Mouse (Mus musculus): ENCODE results near the gene Sun1. TPM values are rescaled to one million over a fixed set of nuclear protein-coding genes. Genes with fewer than 3 reads are reported as not detected.
A peak's percentile ranks its signal among the peaks of the same experiment; 100 is the strongest.

Sun1 gene
- polyA plus RNA-seq (2015; fragmentation: Nextera tagmentation; extraction: Ambion mirVana), result 43.9 and 50.2 TPM in 2 replicates

DNA sequence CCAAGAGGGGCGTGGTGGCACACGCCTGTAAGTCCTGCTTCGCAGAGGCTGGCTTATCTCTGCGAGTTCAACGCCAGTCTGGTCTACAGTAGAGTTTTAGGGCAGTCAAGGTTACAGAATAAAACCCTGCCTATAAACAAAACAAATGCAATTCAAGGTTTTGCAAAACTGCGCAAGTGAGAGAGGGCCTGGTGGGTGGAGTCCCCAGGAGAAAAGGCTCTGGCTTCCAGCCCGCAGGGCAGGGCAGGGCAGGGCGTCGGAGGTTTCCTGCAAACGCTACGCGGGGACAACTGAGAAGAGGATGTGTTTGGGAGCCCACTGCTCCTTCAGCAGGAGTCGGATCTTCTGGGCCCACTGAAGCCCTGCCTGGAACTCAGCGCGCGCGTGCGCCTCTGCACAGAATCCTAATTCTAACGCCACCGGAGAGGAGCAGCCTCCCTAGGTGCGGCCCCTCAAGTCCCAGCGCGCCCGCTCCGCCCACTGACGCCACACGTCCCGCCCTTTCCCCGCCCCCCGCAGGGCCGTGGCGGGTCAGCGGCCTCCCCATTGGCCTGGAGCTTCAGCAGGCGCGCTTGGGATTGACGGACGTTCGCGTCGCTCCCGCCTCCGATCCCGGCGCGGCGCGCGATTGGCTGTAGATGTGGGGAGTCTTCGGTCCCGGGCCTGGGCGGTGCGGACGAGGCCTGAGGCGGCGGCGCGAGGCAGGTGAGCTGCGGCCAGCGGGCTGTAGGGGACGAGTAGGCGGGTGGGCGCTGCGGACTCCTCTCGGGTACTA, at the start of gene Sun1:
TSS of gene Sun1 (plus strand) at position 643 of the 775 bp plus-strand sequence.
- peak within 1 kb of the TSS; percentile 95 for H3K9ac ChIP-seq
- WGBS, result under 1% methylated on average over 55 of the region's 64 CpGs

DNA sequence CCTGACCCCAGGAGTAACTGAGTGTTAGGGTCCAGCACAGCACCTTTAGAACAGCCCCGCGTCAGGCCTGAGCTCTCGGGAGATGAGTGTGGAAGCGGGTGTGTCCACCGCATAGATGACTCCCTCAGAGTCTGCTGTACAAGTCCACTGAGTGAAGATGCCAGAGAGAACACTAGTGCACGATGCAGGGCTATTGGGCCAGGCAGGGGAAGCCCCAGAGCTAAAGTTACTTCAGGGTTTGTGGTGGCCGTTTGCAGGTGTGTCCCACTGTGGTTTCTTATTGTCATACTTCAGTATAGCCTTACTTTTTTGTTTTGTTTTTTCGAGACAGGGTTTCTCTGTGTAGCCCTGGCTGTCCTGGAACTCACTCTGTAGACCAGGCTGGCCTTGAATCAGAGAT, 39.5 kb upstream of the Sun1 start:
- H3K36me3 ChIP-seq (ENCODE audit: poor library complexity, severe bottlenecking), result peaks cover 63% of the 10 kb centered on the region

More for the DNA sequence above, at the start of gene Sun1:
- Histone ChIP-seq H3K4me2 (peak within 1 kb of the TSS; percentile 91), H3K4me1 (peaks cover 33% of the 10 kb centered on the region), H3K9me3 (replicated peaks) (no peaks in the 10 kb centered on the region), H3K27me3 (no peaks in the 10 kb centered on the region), H3K36me3 (ENCODE audit: poor library complexity, severe bottlenecking) (0 out of 2 replicates have a peak, but pooled peaks cover 5% of the 10 kb centered on the region), H3K27ac (peak within 1 kb of the TSS; percentile 74), H3K4me3 (peak within 1 kb of the TSS; percentile 98)
- ATAC-seq, result peak; percentile 99

DNA sequence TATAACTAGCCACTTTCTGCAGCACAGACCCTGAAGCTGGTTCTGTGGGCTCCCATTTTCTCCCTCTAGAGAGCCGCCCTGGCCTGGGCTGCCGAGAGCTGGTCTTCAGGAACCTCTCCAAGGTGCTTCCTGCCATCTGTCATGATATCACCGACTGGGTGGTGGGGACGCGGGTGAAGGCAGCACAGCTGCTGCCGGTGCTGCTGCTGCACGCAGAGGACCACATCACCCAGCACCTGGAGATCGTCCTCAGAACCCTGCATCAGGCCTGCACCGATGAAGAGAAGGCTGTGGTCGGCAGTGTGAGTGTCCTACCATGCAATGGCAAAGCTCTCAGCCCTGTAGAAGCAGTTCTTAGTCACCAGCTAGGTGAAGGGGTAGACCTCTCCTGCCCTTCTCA, 38.8 kb upstream of the Sun1 start:
- Histone ChIP-seq H3K36me3 (ENCODE audit: poor library complexity, severe bottlenecking) (peaks cover 63% of the 10 kb centered on the region), H3K9ac (no peak overlapping the region), H3K4me1 (no peaks in the 10 kb centered on the region), H3K27ac (no peak overlapping the region), H3K9me3 (replicated peaks) (no peaks in the 10 kb centered on the region), H3K4me2 (no peak overlapping the region), H3K27me3 (no peaks in the 10 kb centered on the region), H3K4me3 (no peak overlapping the region)
- ATAC-seq, result no peak
- WGBS, result 93% methylated on average over 10 of the region's 10 CpGs

More for the DNA sequence above, 39.5 kb upstream of the Sun1 start:
- H3K9me3 ChIP-seq (replicated peaks), result no peaks in the 10 kb centered on the region
- no peak overlapping the region for H3K4me2 ChIP-seq
- 96% methylated on average over 8 of the region's 8 CpGs for WGBS
- H3K9ac ChIP-seq, result no peak overlapping the region
- no peaks in the 10 kb centered on the region for H3K27me3 ChIP-seq
- no peaks in the 10 kb centered on the region for H3K4me1 ChIP-seq
- ATAC-seq, result no peak
- no peak overlapping the region for H3K4me3 ChIP-seq
- no peak overlapping the region for H3K27ac ChIP-seq

DNA sequence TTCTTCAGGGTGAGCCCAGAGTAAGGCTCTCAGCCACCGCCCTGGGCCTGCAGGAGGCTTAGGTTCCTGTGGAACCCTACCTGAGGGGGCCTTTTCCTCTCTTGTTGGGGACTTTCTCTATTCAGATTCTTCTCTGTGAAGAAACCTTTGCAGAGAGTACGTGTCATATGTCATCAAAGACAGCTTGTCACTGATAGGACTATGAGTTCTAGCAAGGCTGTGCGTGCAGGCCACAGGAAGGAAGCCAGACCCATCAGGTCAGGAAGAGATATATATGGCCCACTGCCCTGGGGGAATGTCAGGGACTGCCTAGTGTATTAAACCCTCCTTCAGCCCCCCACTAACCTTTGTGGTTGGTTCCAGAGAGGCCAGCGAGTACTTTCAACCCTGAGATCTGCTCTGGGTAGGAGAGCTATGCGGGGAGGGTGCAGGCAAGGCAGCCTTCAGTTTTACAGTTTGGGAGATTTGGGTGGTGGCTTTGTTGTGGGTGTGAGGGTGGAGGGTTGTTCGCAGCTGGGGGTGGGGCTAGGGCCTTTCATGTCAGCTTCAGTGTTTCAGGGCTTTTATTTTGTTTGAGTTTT, 33.6 kb upstream of the Sun1 start:
- no peak overlapping the region for H3K27ac ChIP-seq
- no peak overlapping the region for H3K4me2 ChIP-seq
- H3K9ac ChIP-seq, result no peak overlapping the region
- peaks cover 92% of the 10 kb centered on the region for H3K36me3 ChIP-seq (ENCODE audit: poor library complexity, severe bottlenecking)
- H3K4me3 ChIP-seq, result no peak overlapping the region
- H3K4me1 ChIP-seq, result no peaks in the 10 kb centered on the region
- H3K9me3 ChIP-seq (replicated peaks), result no peaks in the 10 kb centered on the region
- no peak for ATAC-seq
- no peaks in the 10 kb centered on the region for H3K27me3 ChIP-seq
- 96% methylated on average over 6 of the region's 6 CpGs for WGBS

DNA sequence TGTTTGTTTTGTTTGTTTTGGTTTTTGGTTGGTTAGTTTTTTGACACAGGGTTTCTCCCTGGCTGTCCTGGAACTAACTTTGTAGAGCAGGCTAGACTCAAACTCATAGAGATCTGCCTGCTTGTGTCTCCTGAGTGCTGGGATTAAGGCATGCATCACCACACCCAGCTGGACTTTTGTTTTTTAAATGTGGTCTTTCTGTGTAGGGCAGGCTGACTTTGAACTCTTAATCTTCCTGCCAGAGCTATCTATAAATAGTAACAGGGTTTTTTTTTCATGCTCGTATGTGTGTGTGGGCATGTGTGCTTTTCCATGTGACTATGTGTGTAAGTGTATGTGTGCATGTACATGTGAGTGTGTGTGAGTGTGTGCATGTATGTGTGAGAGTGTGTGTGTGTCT, 32.9 kb upstream of the Sun1 start:
- H3K27me3 ChIP-seq, result no peaks in the 10 kb centered on the region
- H3K36me3 ChIP-seq (ENCODE audit: poor library complexity, severe bottlenecking), result peaks cover 92% of the 10 kb centered on the region
- H3K9me3 ChIP-seq (replicated peaks), result no peaks in the 10 kb centered on the region
- H3K4me2 ChIP-seq, result no peak overlapping the region
- 76% methylated on average over 1 of the region's 1 CpGs for WGBS
- H3K9ac ChIP-seq, result no peak overlapping the region
- no peak for ATAC-seq
- no peak overlapping the region for H3K4me3 ChIP-seq
- H3K4me1 ChIP-seq, result no peaks in the 10 kb centered on the region
- no peak overlapping the region for H3K27ac ChIP-seq

DNA sequence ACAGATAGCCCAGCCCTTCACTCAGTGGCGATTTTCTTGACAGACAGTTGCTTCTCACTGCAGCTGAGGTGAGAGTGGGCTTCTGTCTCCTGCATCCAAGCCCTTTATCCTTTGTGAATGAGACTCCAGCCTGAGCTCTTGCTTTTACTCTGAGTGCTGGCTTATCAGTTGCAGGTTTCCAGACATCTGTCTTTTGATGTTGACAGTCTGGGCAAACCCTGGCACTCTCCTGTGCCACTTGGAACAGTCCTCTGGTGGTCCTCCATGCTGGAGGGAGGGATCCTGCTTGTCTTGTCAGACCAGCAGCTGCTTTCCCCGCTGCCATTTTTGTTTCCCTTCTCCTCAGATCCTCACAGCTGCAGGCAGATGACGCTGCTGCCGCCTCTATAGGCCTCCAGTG, 28.5 kb upstream of the Sun1 start:
- no peaks in the 10 kb centered on the region for H3K9me3 ChIP-seq (replicated peaks)
- H3K36me3 ChIP-seq (ENCODE audit: poor library complexity, severe bottlenecking), result peaks cover 88% of the 10 kb centered on the region
- no peak for ATAC-seq
- peaks cover 15% of the 10 kb centered on the region for H3K4me1 ChIP-seq
- WGBS, result 90% methylated on average over 4 of the region's 4 CpGs
- no peak overlapping the region for H3K4me2 ChIP-seq
- H3K9ac ChIP-seq, result no peak overlapping the region
- H3K27me3 ChIP-seq, result no peaks in the 10 kb centered on the region
- no peak overlapping the region for H3K27ac ChIP-seq
- H3K4me3 ChIP-seq, result no peak overlapping the region

DNA sequence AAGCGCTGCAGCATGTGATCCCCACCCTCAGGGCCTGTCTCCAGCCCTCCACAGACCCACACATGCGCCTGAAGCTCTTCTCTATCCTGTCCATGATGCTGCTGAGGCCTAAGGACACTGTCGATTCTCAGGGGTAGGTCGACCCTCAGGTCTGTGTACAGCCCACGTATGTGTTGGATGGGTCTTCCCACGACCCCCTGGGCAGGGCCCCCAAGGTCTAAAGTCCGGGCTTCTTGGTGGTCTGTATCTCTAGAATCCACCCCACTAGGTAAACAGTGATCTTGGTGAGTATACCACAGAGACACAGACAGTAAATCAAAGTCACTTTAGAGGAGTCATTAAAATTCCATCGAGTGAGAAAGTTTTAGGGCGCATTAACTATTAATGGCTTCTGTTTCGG, 26.3 kb upstream of the Sun1 start:
- H3K36me3 ChIP-seq (ENCODE audit: poor library complexity, severe bottlenecking), result peaks cover 80% of the 10 kb centered on the region
- H3K27ac ChIP-seq, result no peak overlapping the region
- no peak for ATAC-seq
- no peak overlapping the region for H3K4me3 ChIP-seq
- H3K9me3 ChIP-seq (replicated peaks), result no peaks in the 10 kb centered on the region
- H3K4me1 ChIP-seq, result peaks cover 15% of the 10 kb centered on the region
- no peak overlapping the region for H3K4me2 ChIP-seq
- H3K9ac ChIP-seq, result peak overlapping the region; percentile 30; the same call in 1 of the 2 replicates
- 58% methylated on average over 10 of the region's 10 CpGs for WGBS
- H3K27me3 ChIP-seq, result no peaks in the 10 kb centered on the region

DNA sequence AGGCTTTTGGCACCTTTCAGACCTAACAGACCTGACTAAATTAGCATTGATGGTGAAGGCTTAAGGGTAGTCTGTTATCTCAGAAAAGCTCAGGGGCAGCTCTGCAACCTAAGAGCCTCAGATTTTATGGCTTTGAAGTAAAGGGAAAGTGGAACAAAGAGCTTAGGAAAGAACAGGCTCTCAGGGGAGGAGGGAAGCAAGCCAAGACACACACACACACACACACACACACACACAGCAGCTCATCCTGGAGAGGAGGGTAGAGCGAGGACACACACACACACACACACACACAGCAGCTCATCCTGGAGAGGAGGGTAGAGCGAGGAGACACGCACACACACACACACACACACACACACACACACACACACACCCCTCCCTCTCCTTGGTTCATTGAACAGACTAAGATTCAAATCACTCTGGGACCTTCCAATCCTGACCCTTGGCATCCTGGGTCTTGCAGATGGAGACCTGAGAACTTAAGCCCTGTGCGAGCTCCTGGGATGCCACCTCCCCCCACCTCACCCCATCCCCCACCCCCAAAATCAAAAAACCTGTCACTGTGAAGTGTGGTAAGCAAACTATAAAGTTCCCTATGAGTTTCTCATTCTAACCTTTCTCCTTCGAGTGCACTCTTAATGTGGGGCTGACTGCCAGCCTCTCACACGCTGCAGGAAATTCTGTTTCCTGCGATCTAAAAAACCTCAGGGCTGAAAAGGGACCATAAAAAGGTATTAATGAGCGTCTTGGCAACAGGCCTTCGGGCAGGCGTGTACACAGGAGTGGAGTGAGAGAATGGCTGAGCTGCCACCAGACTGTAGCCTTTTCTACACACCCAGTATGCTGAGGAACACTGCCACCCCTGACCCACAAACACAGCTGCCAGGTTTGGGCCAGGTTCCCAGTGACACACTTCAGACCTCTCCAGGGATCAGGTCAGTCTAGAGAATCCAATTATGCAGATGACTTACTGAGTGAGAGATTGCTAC, 25.6 kb upstream of the Sun1 start:
- H3K36me3 ChIP-seq (ENCODE audit: poor library complexity, severe bottlenecking), result peaks cover 80% of the 10 kb centered on the region
- H3K27ac ChIP-seq, result peak overlapping the region; percentile 17; the same call in 1 of the 2 replicates
- WGBS, result 46% methylated on average over 8 of the region's 10 CpGs
- peaks cover 15% of the 10 kb centered on the region for H3K4me1 ChIP-seq
- H3K9ac ChIP-seq, result no peak overlapping the region
- H3K4me2 ChIP-seq, result no peak overlapping the region
- peak; percentile 75 for ATAC-seq
- H3K9me3 ChIP-seq (replicated peaks), result no peaks in the 10 kb centered on the region
- no peak overlapping the region for H3K4me3 ChIP-seq
- no peaks in the 10 kb centered on the region for H3K27me3 ChIP-seq

DNA sequence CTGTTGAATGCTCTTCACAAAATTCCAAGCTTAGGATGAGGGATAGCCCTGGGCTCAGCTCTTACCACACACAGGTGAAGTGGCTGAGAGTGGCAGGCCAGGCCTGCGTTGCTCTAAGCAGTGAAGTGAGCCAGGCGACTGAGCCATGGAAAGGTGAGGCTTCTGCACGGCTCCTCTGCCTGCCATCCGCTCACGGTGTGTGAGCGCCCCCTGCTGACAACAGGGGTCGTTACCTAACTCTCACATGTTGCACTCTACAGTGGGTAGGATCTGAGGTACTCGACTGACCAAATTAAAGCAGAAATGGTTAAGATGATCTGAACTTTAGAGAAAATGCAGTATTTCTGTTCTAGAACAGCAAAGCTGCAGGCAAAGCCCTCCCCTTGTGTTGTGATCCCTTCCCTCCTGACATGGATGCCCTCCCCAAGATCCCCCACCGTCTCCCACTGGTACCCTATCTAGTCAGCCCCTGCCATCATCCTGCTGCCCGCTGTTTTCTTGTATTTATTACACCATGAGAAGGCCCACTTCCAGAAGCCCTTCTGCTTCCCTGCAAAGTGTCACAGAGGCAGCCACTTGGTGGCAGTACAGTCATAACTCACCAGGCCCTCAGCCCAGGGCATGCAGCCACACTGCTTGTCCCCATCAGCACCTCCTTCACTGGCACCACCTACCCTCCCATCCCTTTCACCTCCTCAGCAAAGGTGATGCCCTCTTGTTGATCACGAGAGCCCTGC, 21.4 kb upstream of the Sun1 start:
- Histone ChIP-seq H3K4me2 (no peak overlapping the region), H3K4me3 (no peak overlapping the region), H3K4me1 (peaks cover 12% of the 10 kb centered on the region), H3K27ac (no peak overlapping the region), H3K9me3 (replicated peaks) (no peaks in the 10 kb centered on the region), H3K36me3 (ENCODE audit: poor library complexity, severe bottlenecking) (peaks cover 82% of the 10 kb centered on the region), H3K27me3 (no peaks in the 10 kb centered on the region), H3K9ac (no peak overlapping the region)
- ATAC-seq, result peak; percentile 82
- WGBS, result 30% methylated on average over 11 of the region's 11 CpGs

DNA sequence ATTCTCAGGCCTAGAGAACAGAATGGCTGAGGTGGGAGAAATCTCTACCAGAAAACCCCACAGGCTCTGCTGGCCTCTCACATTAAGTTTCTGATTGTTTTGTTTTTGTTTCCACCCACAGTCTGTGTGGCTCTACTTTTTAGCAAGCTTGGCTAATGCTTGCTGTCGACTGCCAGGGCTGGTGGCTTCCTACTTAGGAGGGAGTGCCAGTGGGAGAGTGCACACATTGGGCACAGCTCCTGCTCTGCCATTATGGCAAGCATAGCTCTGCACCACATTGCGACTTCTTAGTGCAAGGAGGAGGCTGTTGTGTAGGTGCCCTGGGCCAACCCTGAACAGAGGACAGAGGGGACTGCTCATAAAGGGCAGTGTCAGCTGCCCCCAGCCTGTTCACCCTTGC, 17.3 kb upstream of the Sun1 start:
- no peaks in the 10 kb centered on the region for H3K4me1 ChIP-seq
- no peak overlapping the region for H3K4me3 ChIP-seq
- no peaks in the 10 kb centered on the region for H3K27me3 ChIP-seq
- H3K27ac ChIP-seq, result no peak overlapping the region
- WGBS, result 93% methylated on average over 2 of the region's 2 CpGs
- H3K9ac ChIP-seq, result no peak overlapping the region
- no peaks in the 10 kb centered on the region for H3K9me3 ChIP-seq (replicated peaks)
- H3K4me2 ChIP-seq, result no peak overlapping the region
- ATAC-seq, result no peak
- peaks cover 87% of the 10 kb centered on the region for H3K36me3 ChIP-seq (ENCODE audit: poor library complexity, severe bottlenecking)

DNA sequence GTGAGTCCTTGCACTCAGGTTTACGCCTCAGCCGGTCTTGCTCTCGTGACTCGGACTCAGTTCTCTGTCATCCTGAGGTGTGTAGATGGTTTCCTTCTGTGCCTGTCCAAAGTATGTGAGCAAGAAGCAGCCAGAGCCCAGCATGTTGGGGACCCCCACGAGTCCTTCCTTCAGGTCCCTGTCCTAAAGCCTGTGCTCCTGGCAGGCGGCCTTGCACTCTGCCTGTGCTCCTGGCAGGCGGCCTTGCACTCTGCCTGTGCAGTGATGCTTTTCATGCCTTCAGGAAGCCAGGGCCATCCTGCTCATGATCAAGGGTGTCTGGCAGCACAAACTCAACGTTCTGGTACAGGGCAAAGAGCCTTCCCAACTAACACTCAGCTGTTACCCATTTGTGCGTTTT, 16.8 kb upstream of the Sun1 start:
- Histone ChIP-seq H3K27ac (no peak overlapping the region), H3K4me3 (no peak overlapping the region), H3K4me1 (no peaks in the 10 kb centered on the region), H3K9me3 (replicated peaks) (no peaks in the 10 kb centered on the region), H3K27me3 (no peaks in the 10 kb centered on the region), H3K9ac (no peak overlapping the region), H3K4me2 (no peak overlapping the region), H3K36me3 (ENCODE audit: poor library complexity, severe bottlenecking) (peaks cover 87% of the 10 kb centered on the region)
- WGBS, result 93% methylated on average over 9 of the region's 9 CpGs
- no peak for ATAC-seq
